Mouse (Mus musculus) E14TG2a.4 (cell line): Measurements from ENCODE around the gene Ttc36.

ENCODE experiments used
- CTCF ChIP-seq: conservative IDR thresholded peaks from 2 replicates; pipeline ENCODE4 v1.5.1; 2014; ENCODE audit warnings: low read length
- NANOG ChIP-seq: IDR thresholded peaks from 2 replicates; pipeline ENCODE4 v1.6.1; 2014; ENCODE audit warnings: borderline replicate concordance, low read length, mixed read lengths

DNA sequence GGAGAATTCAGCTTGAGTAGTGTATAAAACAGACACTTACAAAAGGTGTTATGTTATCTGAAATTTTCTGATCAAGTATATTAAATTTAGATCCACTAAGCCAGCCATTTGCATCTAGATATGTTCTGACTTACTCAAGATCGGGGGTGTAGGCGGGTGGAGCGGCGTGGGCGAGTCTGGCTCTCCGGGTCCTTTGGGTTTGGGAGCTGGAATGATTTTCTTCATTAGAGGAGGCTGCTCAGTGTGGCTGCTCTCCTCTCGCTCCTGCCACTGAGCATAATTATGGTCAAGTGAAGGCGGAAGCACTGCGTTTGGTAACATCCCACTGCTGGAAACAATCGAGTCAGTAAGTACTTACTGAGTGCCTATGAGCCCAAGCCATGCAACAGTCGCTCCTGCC lies 26.1 kb upstream of the Ttc36 start:
- TF ChIP-seq CTCF = no peak
- TF ChIP-seq NANOG = no peak
